Mouse (Mus musculus) cortical plate, adult 2 months (tissue): ENCODE results near the gene Efcab9.

ENCODE experiments used
- CTCF ChIP-seq: fragments of 200-500 bp; IDR thresholded peaks from 2 replicates; pipeline ENCODE4 v1.5.1; 2011; ENCODE audit warnings: mild to moderate bottlenecking, control low read depth, low read length; ENCODE audit not compliant: insufficient read depth; ENCODE audit errors: extremely low read depth
- POLR2A ChIP-seq: fragments of 200-500 bp; IDR thresholded peaks from 2 replicates; pipeline ENCODE4 v1.6.1; 2011; ENCODE audit warnings: mild to moderate bottlenecking, low read length, control low read depth; ENCODE audit not compliant: insufficient read depth; ENCODE audit errors: extremely low read depth

DNA sequence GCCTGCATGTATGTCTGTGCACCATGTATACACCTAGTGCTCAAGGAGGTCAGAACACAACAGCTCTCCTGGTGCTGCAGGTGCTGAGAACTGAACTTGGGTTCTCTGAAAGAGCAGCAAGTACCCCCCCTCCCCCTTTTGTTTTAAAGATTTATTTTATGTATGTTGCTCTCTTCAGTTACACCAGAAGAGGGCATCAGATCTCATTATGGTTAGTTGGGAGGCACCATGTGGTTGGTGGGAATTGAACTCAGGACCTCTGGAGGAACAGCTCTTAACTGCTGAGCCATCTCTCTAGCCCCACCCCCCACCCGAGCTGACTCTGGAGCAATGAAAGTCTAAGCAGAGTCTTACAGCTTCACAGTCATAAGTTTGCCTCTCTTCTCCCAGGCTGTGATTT lies 21.0 kb downstream of the Efcab9 start:
- no peak for TF ChIP-seq CTCF
- no peak for TF ChIP-seq POLR2A
